Mouse (Mus musculus) induced T-regulatory cell, adult 2 months (primary cell): Measurements from ENCODE around the gene Asic2.
A peak's percentile ranks its signal among the peaks of the same experiment; 100 is the strongest.
"Not testable (repeated sequence)": the region's sequence is repeated elsewhere in the genome, so short reads cannot be mapped to it uniquely, and the experiment has no call there.

ENCODE experiments used
- DNase-seq: peaks from one replicate; pipeline ENCODE4 v3.0.0-alpha.2; 2012; ENCODE audit warnings: low read depth

Asic2 gene

DNA sequence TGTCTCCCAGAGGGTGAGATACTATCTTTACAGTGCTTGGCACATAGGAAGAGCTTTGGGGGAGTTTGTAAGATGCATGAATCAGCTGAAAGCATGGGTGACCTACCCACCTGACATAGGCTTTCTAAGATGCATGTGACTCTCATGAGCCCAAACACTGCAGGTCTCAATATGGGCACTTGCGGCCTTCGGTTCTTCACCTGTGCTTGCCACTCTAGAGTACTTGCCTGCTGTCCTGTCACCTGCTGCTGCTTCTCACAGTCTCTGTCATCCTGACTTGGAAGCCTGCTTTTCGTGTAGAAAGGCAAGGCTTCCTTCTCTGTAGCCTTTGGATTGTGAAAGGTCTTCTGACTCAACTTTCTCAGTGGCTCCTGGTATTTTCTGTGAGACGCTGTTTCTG is 645.1 kb downstream of the Asic2 start:
- DNase-seq: no peak

DNA sequence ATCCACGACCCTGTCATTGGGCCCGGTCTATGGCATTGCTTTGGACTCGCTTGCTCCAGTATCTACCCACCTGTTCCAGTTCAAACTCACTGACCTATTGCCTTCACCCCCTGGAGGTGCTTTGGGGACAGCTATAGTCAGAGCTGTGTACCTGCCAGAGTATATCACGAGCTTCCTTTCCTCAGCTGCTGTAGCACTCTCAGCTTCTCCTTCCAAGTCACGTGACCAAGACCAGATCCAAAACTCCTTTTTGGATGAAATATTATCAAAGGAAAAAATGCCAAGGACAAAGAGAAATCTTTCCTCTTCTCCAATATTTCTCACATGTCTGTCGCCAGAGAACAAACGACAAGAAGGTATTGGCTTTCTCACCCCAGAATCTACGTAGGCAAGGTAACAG is 645.8 kb downstream of the Asic2 start:
- no peak for DNase-seq

DNA sequence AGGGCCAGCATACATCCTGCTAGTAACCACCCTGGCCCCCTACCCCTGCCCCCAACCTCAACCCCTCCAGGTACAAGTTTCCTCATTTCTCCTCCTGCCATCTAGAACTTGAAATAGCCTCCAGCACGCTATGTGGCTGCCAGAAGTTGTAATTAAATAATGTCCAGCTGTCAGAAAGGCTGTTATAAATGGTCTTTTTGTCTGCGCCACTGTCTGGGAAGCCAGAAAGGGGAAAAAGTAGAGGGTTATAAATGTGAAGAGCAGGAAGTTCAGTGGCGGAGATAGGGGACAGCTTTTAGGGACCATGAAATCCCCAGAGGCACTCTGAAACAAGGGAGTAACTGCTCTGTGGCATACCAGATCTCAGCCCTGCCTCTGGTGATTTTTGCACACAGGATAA is 678.2 kb downstream of the Asic2 start:
- no peak for DNase-seq

DNA sequence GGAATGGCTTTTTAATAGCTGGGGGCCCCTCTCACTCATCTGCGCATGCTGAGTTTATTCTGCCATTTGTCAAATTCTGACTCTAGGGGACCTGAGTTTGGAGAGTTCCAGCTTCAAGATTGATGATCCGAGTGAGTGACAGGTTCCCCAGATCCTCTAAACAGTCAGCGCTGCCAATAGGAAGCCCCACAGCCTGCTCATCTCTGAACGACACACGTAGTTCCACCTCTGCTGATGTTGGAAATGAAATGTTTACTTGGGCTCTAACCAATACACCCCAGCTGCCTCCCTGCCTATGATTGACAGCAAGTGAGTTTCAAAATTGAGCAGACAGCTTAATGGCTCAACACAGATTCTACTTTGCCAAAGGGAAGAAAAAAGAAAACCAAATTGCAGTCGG is 685.1 kb downstream of the Asic2 start:
- no peak for DNase-seq

DNA sequence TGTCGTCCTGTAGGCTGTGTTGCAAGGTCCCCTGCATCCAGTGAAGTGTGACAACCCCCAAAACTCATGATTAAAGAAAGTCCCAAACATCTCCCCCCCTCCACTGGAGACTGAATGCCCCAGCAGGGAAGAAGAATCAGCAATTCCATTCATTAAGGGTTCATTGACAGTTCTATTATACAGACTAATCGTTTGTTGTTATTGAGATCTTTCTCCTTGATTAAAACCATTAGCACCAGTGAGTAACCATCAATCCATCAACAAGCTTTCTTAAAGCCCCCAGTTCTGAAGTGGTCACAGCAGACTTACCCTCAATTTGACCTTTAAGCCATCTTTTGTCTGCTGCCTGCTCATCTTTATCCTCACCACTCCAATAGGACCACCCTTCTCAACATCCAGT is 688.2 kb downstream of the Asic2 start:
- no peak for DNase-seq

DNA sequence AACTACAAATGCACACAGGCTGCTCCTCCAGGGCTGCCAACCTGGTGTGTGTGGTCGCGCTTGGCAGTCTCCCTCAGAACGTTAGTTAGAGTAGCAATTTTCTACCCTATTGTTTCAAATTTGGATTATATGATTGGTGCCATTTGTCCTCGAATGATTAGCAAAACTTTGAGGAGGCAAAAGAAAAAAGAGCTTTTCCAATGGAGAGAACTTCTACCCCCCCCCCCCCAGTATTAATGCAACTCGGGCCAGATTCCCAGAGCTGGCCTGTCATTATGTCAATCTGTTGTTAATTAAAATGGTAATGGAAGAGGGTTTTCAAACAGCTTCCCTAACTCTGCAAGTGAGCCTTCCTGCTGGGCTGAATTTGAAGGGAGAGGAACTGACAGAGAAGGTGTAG is 690.9 kb downstream of the Asic2 start:
- DNase-seq: no peak

DNA sequence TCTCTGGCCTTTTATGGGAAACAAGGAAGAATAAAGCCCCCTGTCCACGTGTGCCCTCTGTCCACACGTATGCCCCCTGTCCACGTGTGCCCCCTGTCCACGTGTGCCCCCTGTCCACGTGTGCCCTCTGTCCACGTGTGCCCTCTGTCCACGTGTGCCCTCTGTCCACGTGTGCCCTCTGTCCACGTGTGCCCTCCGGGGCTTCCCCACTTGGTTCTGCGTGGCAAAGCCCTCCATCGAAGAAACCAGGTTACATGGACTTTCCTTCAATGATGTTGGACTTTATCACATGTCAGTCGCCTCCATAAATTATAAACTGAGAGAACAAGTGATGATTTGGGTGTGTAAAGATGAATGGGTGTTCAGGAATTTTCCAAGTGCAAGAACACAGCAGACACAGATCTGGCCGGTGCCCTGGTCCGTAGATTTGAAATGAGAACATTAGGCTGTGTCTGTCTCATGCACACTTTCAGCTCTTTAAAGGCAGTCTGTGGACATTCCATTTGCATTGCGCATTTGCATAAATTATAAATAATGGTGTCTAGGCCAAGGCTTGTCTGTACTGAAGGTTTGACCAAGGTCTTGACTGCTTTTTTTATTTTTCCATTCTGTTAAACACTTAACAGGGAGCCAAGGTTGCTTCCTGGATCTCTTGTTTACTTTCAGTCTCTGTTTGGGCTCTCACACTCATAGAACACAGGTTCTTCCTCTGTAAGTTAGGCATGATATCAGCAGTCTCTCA is 695.4 kb downstream of the Asic2 start:
- no peak for DNase-seq

DNA sequence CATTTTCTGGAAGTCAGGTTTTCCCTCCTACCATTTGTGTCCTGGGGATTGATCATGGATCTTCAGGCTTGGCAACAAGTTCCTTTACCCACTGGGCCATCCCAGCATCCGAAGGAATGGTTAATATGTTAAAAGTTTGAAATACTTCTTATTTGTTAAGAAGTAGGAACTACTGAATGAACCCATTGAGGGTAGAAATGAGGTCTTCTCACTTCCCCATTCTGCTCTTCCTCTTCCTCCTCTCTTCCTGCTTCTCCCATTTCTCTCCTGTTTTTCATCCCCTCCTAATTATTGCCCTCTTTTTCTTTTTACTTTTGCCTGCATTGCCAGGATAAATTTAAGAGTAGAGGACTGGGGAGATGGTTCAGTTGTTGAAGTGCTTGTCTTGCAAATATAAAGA is 696.8 kb downstream of the Asic2 start:
- DNase-seq: no peak

DNA sequence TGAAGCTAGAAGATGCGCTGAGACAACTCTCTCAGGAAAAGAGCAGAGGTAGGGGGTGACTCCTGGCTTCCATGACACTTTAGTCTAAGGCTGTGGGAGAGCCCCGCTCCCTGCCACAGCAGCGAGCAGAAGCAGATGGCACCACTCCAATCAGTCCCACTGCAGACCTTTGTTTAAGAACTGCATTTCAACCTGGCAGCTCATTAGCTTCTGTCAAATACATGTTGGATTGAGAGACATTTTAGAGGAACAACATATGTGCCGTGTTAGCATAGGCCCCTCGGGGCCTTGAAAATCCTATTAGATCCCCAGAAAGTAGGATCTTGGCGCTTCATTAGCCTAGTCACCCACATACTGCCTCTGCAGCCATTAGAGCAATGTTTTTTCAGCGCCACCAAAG is 697.7 kb downstream of the Asic2 start:
- no peak for DNase-seq

DNA sequence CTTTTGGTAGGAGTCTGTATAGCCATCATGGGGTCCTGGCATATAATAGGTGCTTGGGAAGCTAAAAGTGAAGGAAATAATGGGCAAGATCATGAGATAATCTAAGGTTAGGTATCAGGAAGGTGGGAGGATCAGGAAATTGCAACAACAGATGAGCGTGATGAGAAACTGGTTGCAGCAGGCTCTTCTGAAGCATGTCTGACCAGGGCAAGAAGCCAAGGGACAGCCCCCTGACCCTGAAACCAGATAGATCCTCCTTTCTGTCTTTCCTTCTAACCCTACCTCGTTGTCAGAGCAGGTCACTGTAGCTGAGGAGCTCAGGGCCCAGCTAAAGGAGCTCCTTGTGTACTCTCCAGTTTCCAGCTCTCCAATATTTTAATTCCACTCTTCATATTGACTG is 704.5 kb downstream of the Asic2 start:
- DNase-seq: no peak

DNA sequence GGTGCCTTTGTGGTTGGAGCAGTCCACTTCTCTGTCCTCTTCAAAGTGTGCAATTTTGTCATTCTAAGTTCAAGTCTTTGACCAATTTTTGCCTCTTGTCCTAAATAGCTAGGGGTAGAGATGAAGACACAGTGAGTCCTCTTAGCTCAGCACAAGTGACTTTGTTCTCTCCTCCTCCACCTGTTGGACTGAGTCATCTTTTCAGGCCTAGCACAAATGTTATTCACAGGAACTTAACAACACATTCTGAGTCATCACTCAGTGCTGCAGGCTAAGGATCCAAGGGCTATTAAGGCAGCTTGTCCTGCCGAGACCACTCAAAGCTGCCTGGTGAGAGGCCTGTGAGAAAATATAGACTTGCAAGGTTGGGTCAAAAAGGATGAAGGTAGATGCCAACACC is 705.1 kb downstream of the Asic2 start:
- DNase-seq: no peak

DNA sequence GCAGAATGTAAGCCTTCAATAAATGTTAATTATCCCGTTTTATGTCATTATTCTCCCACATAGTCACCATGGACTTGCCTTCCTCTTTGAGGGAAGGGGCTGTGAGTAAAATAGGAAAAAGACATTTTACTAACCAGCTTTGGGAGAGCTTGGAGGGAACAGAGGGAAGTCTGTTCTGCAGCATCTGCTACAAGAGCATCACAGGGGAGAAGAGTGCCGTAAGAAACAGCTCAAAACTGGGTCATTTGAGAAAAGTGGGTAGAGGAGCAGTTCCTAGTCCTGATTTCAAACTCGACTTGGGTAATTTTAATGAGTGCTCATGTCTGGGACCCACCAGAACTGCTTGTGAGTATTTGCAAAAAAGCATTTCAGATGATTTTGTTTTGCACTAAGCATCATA is 707.0 kb downstream of the Asic2 start:
- DNase-seq: no peak

DNA sequence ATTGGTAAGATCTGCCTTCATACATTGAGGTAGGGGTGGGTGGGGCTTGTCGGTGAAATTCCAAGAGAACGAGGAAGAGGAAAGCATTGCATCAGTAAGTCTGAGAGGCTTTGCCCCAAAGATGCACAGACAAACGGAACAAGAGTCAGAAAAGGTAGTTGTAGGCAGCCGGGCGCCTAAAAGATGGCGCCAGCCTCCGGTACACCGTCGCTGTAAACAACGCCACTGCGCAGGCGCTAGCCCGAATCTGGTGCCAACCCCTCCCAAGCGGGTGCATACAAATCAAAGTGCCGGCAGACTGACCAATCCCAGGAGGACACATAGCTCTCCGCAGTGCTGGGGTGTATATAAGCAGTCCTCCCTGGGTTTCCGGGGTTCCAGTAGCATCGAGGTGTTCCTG is 727.1 kb downstream of the Asic2 start:
- DNase-seq: not testable (repeated sequence)

DNA sequence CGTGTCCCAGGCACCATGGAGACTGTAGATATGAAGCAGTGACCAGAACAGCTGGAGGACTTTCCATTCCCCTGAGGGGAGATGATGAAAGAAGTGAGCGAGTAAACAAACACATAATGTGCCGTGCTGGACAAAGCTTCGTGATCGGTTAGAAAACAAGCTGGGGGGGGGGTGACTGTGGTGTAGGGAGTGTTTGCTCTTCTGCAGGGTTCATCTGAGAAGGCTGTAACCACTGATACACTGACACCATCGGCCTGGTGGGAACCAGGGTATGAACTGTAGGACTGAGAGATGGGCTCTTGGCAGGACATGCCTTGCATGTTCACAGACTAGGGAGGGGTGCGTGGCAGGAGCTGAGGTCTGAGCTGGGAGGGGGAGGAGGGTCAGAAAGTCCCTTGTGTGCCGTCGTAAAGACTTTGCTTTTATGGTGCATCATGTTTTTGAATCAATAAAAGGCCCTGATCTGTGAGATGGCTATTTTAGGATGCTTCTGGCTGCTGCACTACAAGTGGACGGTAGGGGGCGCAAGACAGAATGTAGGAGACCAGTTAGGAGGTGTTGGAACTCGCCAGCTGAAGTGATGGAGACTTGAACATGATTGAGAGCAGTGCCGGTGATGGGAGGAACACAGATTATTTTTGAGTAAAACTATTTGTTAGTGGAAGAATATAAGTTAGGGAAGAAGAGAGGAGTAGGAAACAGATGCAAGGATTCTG is 728.1 kb downstream of the Asic2 start:
- peak; percentile 1 for DNase-seq

DNA sequence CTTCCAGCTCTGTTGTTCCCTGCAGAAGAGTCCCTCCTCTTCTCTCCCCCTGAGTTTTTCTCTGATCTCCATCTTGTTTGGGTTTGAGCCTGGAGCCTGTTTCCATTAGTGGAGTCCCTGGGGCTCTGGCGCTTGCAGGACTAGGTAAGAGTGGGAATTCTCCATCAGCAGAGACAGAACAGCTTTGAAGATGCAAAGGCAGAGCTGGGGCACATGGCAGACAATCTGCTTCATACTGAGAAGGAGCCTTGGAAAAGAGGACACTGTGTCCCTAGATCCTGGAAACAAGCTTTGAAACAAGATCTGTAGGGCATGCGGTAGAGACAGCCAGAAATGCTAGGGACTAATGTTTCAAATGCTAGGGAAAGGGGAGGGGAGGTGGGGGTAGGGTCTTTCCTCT is 729.2 kb downstream of the Asic2 start:
- DNase-seq: no peak

DNA sequence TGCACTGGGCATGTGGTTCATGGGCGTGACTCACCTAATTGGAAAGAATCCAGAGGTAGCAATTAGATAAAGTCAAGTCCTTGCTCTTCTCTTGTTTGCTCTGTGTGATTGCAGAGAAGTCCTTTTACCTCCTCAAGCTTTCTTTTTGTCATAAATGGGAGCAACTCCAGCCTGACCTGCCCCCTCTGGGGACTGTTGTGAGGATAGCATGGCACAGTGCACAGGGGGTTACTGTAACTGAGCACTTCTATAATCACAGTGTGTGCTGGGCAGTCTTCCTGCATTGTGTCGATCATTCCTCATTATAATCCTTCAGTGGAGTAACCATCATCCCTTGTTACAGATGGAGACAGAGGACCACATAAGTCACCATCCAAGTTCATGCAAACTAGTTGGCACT is 732.2 kb downstream of the Asic2 start:
- no peak for DNase-seq

DNA sequence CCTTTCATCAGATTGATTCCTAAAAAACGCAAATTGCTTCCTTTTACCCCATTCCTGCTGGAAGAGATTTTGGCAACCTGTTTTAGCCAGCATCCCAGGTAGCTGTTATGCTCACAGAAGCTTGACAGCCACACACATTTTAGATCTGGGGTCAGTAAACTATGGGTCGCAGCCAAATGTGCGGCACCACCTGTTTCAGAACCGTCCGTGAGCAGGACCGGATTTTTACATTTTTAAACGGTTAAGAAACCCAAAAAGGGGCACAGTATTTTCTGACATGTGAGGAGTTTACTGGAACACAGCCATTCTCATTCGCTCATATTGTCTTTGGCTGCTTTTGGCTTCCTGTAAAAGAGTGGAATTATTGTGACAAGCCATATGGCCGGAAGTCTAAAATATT is 744.9 kb downstream of the Asic2 start:
- no peak for DNase-seq

DNA sequence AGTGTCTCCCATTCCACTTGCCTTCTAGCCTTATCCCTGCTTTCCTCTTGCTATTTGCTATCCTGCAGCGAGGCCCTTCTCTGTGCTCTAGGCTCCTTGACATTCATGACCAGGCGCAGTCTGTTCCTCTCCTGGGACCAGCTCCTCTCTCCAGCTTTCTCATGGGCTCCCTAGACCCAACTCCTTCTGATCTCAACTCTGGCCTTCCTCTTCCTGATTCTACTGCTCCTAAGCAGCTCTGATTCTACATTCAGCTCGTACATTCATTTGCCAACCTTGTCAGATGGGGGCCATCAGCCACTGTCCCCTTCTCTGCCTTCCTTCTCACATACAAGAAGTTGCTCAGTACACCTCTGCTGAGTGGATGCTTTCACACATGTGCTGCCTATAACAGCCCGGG is 747.5 kb downstream of the Asic2 start:
- DNase-seq: no peak

DNA sequence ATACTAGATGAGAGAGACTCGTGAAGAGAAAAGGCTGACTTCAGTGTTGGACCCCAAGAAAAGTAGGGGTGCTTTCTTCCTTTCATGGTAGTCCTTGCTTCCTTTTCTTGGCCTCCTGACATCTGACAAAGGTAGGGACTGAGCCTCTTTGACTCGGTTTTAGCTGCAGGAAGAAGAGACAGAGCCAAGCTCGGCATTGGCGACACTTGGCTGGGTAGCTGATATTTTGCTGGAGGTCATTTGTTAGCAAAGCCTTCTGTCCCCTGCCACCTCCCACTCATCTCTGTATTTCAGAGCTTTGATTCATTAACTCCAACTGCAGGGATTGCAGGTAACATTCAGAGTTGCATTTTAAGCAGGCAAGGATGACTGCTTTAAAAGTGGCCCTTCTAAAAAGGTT is 762.8 kb downstream of the Asic2 start:
- no peak for DNase-seq

DNA sequence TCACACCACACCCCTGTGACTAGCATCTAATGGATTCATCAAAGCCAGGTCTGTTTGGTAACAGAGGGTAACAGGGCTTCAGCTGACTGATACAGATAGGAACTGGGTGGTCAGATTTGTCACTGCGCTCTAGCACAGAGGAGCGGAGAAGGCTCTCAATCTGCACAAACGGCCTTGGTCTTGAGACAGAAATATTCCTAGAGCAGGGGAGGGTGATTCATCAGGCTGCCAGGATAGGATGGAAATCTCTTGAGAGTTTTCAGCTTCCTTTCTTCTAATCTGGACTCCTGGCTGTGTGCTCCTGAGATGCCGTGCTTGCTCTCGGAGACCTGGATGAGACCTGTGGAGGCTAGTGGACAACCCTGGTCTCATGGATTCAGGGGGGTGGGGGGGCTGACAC is 765.7 kb downstream of the Asic2 start:
- no peak for DNase-seq

DNA sequence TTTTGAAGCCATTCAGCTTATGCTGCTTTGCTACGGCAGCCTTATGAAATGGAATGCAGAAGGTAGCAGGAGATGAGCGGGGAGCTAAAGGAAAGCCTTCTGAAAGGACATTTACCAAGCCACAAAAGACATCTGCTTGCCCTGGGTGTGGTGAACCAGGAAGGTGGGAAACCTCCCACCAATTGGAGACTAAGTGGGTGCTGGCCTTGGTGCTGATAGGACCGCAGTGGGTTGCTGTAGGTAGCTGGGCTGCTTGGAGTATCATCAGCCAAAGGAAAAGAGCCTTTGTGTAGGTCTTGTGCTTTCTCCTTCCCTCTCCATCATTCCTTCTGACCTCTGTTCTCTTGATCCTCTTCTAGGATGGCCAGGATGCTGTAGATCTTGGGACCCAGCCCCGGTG is 774.4 kb downstream of the Asic2 start:
- no peak for DNase-seq

DNA sequence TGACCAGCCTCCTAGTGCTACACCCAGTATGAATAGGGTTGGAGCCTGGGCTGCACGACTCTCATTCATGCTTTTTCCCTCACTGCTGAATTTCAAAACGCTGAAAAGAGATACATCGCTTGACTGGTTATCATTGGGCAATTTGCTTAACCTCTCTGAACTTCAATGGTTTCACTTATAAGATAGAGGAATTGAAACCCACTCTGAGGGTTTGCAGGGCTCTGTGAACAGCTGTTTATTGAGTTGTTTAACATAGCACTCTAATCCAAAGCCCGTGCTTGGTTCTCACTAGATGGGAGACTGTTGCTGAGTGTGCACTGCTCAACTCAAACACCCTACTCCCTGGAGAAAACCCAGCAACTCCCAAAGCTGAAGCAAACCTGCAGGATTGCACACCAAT is 776.1 kb downstream of the Asic2 start:
- DNase-seq: no peak

DNA sequence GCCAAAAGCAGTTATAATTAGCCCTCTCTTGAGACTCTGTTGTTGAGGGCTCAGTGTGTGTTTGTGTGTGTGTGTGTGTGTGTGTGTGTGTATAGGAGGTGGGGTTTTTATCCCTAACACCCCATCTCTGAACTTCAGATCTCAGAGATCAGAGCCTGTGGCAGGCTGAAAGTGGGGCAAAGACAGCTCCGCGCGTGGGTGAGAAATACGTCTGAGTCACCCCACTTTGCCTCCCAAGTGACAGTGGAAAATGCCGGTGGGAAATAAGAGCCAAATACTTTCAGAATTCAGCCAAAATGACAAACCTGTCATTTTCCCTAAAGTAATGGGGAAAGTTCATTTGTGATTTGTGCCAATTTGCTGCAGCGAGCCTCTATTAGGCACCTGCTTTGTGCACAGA is 779.2 kb downstream of the Asic2 start:
- no peak for DNase-seq

DNA sequence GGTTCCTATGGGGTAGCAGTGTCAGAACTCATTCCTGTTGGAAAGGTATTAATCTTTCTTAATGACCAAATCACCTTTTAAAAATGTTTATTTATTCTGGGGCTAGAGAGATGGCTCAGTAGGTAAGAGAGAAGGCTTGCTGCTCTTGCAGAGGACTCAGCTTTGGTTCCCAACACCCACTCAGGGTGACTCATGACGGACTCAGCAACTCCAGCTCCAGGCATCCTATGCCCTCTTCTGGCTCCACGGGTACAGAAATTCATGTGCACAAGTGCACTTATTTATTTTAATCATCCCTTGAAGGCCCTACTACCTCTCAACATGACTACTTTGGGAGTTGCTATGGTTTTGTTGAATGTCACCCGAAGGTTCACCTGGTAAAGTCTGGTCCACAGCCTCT is 780.4 kb downstream of the Asic2 start:
- no peak for DNase-seq
